Mouse (Mus musculus) ovary, postnatal 10 days (tissue): Measurements from ENCODE around the gene Atf6.

Experiments used
- DNase-seq: peaks from one replicate; pipeline ENCODE4 v3.0.0; 2022; ENCODE audit warnings: low spot score

Gene Atf6

DNA sequence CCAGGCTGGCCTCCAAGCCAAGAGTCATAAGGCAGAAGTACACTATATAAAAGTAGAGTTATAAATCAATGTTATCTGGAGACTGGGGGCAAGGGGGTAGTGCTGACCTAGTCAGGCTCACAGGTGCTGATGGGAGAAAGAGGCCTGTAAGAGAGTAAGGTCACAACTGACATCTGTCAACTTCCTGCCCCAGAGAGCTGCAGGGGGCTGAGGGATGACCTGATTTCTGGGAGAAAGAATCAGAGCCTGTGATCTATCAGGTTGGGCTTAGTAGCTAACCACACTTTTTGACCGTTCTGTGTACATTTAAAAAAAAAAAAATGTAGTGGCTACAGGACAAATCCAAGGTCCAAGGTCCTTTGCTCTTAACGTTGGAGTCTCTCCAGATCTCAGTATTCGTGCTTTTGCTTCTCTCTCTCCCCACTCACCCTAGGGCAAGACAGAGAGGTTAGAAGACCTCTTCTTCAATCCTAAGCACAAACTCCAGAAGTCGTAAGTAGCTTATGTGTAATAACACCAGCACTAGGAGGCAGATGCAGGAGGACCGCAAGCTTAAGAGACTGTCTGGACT lies 15.4 kb upstream of the Atf6 start:
- DNase-seq = no peak

DNA sequence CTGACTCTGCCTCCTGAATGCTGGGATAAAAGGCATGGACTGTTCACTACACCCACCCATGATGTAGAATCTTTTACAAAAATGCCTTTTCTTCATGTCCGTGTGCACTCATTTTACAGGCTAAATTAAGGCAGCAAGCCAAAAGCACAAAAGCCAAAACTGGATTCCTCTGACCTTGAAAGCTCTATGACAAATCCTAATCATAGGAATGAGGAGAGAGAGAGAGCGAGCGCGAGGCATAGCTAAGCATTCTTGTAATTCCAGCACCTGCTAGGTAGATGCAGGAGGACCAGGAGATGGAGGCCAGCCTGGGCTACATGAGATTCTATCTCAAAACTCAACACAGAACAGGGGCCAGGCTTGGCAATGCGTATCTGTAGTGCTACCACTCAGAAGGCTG lies 9.3 kb upstream of the Atf6 start:
- no peak for DNase-seq

DNA sequence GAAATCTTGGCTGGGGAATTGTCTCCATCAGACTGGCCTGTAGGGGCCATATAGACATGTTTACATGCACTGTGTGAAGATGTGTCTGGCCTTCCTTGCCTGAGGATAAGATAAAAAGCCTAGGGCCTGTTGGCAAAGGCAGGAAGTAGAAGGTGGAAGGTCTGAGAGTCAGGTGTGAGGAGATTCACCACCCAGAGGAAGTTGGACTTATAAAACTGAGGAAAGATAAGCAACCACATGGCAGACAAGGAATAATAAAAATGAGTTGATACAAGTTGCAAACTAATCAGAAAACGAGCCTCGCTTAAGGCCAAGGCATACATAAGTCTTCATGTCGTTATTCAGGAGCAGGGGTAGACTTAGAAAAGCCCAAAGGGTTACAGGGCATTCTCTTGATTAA lies 8.1 kb upstream of the Atf6 start:
- no peak for DNase-seq

DNA sequence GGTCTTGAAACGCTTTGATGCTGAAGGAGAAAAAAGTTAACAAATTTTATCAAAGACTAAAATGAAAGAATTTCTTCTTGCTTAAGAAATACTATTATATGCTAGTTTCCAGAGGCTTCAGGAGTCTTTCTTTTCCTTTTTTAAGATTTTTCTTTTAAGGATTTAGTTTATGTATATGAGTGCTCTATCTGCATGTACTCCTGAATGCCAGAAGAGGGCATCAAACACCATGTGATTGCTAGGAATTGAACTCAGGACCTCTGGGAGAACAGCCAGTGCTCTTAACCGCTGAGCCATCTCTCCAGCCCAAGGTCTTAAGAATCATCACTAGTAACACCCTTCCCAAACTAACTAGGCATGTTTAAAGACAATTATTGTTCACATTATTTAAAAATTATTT lies 4.4 kb upstream of the Atf6 start:
- no peak for DNase-seq

DNA sequence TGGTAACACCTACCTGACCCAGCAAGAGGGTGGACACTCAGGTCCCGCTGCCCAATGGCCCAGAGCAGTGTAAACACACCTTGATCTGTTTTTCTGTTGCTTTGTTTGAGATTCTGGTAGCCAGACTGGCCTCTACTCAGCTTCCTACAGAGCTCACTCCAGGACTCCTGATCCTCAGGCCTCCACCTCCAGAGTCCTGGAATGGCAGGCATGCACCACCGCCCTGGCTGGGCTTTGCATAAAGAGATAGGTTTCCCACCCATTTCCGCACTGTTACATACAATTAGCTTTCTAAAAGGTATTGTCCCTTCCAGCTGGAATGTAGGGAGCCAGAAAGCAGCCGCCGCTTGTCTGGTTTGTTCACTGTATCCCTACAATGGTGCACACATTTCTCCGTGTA lies 3.8 kb upstream of the Atf6 start:
- DNase-seq = no peak

DNA sequence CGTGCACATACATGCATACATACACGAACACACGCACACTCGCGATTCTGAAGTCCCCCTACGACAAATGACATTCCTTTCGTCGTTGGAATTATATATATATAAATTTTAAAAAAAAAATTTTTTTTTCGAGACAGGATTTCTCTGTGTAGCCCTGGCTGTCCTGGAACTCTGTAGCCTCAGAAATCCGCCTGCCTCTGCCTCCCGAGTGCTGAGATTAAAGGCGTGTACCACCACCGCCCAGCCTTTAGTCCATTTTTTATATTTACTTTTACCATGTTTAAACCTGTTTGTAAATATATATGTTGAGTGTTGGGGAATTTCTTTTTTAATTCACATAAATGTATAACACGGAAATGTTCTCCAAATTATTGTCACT lies 1.3 kb upstream of the Atf6 start:
- DNase-seq = no peak

DNA sequence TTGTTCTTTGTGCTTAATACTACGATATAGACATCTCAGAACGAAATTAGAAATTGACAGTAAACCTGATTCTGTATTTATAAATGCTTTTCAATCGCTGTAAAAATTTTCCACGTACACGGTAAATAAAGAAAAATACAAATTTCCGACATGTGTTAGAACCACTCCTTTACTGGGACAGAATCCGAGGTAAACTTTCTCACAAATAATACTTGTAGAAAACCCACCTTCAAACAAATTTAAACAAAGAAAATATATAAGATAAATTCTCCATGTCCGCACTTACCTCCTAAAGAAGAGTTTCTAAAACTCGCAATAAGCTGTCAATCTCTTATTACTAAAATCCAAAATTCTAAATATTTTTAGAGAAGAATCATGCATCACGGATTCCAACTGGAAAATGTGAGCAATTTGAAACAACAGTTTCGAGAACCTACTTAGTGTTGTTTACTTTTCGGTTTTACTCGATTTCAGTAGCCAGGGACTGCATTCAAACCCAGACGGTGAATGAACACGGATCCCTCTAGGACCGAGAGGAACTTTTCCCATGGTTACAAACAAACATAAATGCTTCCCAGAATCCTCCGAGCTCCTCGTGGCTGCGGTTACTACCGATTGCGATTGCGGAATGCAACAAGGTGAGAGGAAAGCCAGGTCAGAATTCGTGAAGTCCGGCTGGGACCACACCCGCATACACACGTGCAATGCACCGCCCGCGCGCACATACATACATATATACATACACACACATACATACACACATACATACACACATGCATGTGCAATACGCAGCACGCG lies 735 bp upstream of the Atf6 start:
- DNase-seq = peak; percentile 33

DNA sequence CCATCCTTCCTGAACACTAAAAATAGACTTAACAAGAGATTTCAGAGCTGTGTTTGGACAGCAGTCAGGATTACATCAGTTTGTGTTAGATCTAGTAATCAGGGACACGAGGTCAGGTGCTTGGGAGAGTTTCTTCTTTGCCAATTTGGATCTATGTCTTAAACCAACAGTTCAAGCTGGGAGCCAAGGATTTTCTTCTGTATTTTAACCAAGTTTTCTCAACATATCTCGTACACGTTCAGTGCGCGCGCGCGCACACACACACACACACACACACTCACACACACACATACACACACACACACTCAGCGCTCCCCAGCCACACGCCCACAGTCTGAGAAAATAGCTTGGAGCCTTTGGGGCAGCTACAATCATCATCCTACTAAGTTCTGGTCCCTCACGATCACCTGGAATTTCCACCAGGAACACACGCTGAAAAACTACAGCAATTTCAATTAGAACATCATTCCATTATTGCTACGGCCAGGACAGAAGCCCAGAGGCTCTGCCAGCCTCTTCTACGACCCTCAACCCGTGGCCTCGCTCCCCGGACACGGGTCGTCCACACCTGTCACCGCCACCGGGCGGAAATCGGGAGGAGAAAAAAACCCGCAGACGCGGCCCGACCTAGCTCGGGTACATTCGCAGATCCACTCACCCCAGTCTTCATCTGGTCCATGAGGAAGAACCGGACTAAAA lies 430 bp downstream of the Atf6 start:
- DNase-seq = no peak

DNA sequence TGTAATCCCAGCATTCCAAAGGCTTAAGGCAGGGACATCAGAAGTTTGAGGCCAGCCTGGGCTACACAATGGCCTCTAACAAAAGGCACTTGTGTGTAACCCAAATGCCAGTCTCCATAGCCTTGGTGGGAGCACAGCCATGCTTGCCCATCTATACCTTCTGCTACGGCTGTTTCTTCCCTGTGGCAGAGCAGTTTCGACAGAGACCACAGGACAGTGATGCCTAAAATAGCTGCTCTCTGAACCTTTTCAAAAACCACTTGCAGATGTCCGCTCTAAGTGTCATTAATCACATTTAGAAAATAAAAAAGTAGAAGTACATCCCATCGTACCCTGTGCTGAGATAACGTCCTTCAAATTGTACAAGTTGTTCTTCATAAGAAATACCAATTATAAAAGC lies 2.2 kb downstream of the Atf6 start:
- no peak for DNase-seq

DNA sequence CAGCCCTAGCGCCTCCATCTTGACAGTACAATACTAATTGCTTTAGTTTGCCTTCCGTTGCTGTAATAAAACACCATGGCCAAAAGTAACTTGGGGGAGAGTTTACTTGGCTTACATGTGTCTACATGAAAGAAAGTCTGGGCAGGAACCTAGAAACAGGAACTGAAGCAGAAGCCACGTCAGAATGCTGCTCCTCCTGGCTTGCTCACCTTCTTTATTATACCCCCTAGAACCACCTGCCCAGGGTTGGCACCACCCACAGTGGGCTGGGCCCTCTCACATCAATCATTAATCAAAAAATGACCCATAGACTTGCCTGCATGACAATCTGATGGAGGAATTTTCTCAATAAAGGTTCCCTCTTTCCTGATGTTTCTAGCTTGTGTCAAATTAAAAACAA lies 2.8 kb downstream of the Atf6 start:
- DNase-seq = no peak

DNA sequence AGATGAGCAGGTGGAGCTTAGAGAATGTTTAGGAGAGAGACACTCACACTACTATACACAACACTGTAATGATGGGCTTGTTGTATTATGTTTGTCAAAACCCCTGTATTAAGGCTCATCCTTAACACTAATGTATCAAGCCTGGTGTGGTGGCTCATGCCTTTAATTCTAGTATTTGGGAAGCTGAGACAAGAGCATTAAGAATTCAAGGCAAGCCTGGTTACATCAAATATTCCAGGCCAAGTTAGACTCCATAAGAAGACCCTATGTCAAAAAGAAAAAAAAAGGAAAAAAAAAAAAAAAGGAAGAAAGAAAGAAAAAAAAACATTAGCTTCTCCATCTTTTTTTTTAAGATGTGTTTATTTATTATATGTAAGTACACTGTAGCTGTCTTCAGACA lies 3.3 kb downstream of the Atf6 start:
- no peak for DNase-seq

DNA sequence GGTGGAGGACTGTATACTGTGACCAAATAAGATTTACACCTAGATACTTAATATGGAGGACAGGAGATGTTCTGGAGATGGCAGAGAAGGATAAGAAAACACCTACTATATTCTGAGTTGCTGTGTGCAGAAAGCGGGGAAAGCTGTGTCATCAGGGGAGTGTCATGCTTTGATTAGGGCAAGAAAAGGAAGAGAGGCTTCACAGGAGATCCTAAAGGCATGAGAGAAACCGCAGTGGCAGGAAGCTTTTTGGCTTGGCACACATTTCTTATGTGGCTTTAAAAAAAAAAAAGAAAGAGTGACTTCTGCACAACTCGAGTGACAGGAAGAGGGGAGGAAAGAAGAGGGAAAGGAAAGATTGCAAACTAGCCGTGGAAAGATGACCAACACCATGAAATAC lies 4.5 kb downstream of the Atf6 start:
- DNase-seq = no peak

DNA sequence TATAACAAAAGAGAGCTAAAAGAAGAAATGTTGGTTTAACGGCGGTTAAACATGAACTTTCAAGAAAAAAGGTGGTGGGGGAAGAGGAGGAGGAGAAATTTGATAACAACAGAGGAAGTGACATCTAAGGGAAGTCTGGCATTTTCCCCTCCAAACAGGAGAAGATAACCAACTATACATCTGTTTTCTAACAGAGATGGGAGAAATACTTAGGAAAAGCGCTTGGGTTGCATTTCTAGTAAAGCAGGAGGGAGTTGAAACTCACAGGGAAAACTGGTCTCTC lies 5.2 kb downstream of the Atf6 start:
- DNase-seq = no peak

DNA sequence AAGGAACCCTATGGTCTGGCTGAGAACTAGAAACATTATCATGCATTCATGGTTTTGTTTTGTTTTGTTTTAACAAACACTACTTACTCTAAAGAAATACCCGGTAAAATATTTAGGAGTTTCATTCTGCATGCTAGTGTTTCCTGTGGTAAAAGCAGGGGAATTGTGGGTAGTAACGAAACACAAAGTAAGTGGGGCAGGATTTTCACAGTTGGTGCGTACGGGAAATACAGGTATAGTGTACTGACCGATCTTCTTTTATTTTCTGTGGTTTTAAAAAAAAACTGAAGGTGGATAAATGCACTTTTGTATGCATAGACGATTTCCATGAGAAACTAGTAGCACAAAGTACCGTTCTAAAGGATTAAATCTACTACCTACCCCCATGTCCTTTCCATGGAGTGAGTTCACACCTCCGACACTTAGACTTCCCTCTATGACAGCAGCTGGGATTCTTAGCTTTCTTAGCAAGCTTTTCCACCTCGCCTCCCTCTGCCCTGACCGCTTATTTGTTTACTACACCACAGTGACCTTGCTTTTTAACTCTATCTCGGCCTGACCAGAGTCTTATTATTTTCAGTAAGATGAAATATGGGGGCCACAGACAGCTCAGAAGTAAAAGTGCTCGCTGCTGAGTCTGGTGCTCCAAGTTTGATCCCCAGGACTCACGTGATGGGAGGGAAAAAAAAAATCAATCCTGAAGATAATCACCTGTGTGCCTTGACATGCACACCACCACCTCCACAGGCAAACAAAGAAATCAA lies 5.7 kb downstream of the Atf6 start:
- DNase-seq = no peak

DNA sequence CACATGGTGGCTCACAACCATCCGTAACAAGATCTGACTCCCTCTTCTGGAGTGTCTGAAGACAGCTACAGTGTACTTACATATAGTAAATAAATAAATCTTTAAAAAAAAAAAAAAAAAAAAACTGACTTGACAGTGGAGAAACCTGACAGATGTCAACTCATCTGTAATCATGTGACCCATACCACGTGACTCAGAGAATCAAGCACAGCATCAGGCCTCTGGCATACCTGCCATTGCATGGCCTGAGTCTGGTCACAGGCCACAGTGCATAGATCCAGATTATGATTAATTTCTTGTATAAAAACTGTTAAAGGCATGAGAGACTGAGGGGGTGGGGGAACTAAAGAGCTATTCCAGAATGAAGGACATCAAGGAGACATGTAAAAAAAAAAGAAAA lies 8.7 kb downstream of the Atf6 start:
- no peak for DNase-seq

DNA sequence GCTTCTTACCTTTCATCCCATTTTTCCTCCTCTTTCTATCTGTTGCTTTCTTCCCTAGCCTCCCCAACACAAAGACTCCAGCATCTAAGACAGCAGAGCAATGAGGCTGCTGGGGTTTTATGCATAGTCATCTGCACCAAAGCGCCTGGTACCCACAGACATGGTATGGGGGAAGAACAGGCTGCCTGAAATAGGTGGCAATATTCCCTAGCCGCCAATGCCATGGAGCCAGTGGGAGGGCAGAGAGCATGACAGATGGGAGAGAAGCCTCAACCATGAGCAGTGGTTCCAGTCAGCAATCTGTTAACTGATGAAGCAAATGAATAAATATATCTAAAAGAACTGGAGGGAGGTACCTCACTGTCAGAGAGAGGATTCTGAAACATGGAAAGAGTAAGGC lies 10.2 kb downstream of the Atf6 start:
- DNase-seq = no peak

DNA sequence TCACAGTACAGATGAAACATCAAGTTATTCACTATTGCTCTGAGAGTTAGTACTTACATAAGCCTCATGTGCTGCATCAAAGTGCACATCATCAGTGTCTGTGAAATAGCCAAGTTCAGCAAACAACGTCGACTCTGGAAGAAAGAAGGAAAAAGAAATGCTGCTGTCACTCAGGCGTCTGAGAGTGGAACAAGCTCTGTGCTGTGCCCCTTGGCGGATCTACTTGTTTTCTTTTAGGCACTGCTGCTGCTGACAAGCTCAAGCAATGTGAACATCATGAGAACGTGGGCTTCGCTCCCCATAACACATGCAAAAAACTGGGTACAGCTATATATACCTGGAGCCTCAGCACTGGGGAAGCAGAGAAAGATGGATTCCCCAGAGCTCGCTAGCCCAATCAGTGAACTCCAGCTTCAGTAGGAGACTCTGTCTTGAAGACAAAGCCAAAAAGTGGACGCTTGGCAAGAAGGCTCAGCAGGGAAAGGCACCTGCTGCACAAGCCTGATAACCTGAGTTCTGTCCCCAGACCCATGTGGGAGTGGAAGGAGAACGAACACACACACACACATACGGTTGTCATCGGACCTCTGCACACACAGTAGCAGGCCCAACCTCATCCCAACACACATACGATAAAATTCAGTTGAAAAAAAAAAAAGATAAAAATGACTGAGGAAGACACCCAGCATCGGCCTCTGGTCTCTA lies 12.4 kb downstream of the Atf6 start:
- no peak for DNase-seq

DNA sequence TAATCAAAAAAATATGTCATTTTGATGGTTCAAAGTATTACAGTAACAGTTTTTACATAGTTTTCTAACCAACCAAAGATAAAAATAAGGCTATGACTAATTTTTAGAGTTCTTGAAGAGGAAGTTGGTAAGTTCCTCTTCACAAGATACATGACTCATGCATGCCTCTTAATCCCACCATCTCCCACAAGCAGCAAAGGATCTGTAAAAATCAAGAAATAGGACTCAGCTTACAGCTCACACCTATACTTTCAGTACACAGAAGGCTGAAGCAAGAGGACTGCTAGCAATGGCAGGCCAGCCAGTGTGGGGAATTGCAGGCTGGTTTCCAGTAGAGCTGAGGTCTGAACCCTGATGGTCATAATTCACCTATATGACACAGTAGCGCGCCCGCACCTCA lies 14.0 kb downstream of the Atf6 start:
- no peak for DNase-seq

DNA sequence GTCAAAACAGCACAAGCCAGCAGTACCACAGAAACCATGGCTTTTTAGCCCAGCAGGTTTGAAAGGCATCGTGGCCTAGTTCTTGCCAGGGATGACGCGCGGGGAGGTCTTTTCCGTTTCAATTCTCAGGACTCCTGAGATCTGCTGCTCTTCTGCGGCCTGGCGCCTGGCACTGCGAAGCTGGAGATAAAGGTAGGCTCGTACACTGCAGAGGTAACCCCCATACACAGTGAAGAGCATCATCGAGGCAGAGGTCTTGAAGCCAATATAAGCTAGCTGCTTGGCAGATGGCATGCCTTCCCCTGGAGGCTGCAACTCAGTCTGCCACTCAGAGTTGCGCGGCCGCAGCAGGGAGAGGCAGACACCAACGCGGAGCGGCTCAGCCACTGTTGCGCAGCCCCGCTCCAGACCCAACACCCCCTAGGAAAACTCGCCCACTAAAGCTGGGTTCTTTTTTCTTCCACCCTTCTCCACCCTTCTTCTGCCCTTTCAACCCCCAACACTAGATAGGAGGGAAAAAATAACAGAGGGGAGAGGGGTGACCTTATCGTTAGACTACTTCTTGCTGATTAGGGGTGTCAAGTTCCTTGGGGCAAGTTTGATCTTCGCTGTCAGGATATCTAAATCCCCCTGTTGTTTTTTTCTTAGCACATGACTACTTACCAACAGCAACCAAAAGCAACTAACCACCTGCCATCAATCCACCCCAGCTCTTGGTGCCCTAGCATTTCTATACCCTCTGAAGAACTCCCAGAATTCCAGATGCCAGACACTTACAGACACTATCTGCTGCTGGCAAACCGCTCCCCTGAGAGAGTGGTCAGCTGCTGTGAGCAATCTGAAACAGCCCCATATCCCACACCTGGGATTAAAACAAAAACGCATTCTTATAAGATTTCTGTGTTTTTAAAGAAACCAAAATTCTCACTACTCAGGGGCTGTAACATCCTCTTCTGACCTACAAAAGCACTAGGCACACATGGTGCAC lies 16.6 kb downstream of the Atf6 start:
- DNase-seq = no peak

DNA sequence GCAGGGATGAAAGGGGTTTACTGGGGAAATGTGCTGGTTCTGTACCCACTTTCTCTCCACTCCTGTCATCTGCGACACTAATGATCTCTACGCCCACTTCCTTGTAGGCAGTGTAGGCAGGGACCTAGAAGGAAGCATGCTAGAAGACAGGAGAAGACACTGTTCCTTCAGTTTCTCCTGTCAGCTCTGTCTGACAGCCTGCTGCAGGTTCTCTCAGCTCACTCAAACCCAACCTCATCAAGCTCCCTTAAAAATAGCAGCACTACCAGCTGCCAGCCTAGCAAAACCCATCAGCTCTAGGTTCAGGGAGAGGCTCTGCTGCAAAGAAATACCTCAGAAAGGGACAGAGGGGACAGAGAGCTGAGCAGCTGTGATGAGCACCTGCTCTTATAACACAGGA lies 17.6 kb downstream of the Atf6 start:
- DNase-seq = no peak
